Mouse (Mus musculus) heart, embryonic 10.5 days (tissue): Measurements from ENCODE around the gene Otoa. TPM values are rescaled to one million over a fixed set of nuclear protein-coding genes. Genes with fewer than 3 reads are reported as not detected.

Experiments used
- DNase-seq: peaks from one replicate; pipeline ENCODE4 v3.0.0-alpha.2; 2017; ENCODE audit warnings: low spot score
- H3K27ac ChIP-seq: fragments of 300-500 bp; sonication (generic); 2 replicates; pipeline ENCODE4 v1.5.1; 2016; ENCODE audit warnings: mild to moderate bottlenecking
- H3K27me3 ChIP-seq: fragments of 300-500 bp; sonication (generic); 2 replicates; pipeline ENCODE4 v1.6.1; 2016; ENCODE audit warnings: mild to moderate bottlenecking; ENCODE audit not compliant: poor library complexity, insufficient read depth, severe bottlenecking
- H3K36me3 ChIP-seq: fragments of 300-500 bp; sonication (generic); 2 replicates; pipeline ENCODE4 v1.6.1; 2016; ENCODE audit warnings: mild to moderate bottlenecking, moderate library complexity
- H3K4me1 ChIP-seq: fragments of 300-500 bp; sonication (generic); 2 replicates; pipeline ENCODE4 v1.6.1; 2016; ENCODE audit warnings: mild to moderate bottlenecking
- H3K4me3 ChIP-seq: fragments of 300-500 bp; sonication (generic); 2 replicates; pipeline ENCODE4 v1.5.1; 2016; ENCODE audit warnings: mild to moderate bottlenecking, moderate library complexity
- H3K9me3 ChIP-seq: fragments of 300-500 bp; sonication (generic); 2 replicates; pipeline ENCODE4 v1.6.1; 2016; ENCODE audit warnings: mild to moderate bottlenecking, moderate library complexity
- WGBS: fragments of 180-500 bp; shearing (Covaris S2); methylation state at CpG from one replicate; pipeline ENCODE4 v1.1.7; 2016; 5-methylcytosine and 5-hydroxymethylcytosine counted together
- polyA plus RNA-seq: library from polyadenylated mRNA; unstranded; fragments of >200 nt; fragmentation: Nextera tagmentation; extraction: Ambion mirVana; gene quantifications from 2 replicates; pipeline ENCODE4 v1.2.1, GENCODE M21; 2016

Gene Otoa
- polyA plus RNA-seq, 1 experiment from 2014 or later = 0.04 TPM

- no peak overlapping the region for H3K27ac ChIP-seq
- no peaks in the 10 kb centered on the region for H3K9me3 ChIP-seq
- WGBS = 77% methylated on average over 6 of the region's 6 CpGs
- no peak for DNase-seq
- H3K4me3 ChIP-seq = no peak overlapping the region
- no peaks in the 10 kb centered on the region for H3K4me1 ChIP-seq
- H3K36me3 ChIP-seq = peaks cover 45% of the 10 kb centered on the region
- no peaks in the 10 kb centered on the region for H3K27me3 ChIP-seq
Measured at GRCm38 (mm10) chr7:121059477-121060218, 21.8 kb upstream of the Otoa start.

GRCm38 (mm10) chr7:121064309-121064708, 17.1 kb upstream of the Otoa start:
- no peak overlapping the region for H3K27ac ChIP-seq
- peaks cover 16% of the 10 kb centered on the region for H3K36me3 ChIP-seq
- no peak for DNase-seq
- H3K4me3 ChIP-seq = no peak overlapping the region
- no peaks in the 10 kb centered on the region for H3K27me3 ChIP-seq
- no peaks in the 10 kb centered on the region for H3K9me3 ChIP-seq
- 43% methylated on average over 4 of the region's 4 CpGs for WGBS
- no peaks in the 10 kb centered on the region for H3K4me1 ChIP-seq

- H3K4me1 ChIP-seq = peaks cover 27% of the 10 kb centered on the region
- H3K27ac ChIP-seq = no peak overlapping the region
- H3K9me3 ChIP-seq = no peaks in the 10 kb centered on the region
- no peaks in the 10 kb centered on the region for H3K27me3 ChIP-seq
- H3K36me3 ChIP-seq = peaks cover 28% of the 10 kb centered on the region
- DNase-seq = no peak
- 91% methylated on average over 4 of the region's 4 CpGs for WGBS
- no peak overlapping the region for H3K4me3 ChIP-seq
Measured at GRCm38 (mm10) chr7:121071276-121071675, 10.2 kb upstream of the Otoa start.

- H3K36me3 ChIP-seq = peaks cover 36% of the 10 kb centered on the region
- 87% methylated on average over 5 of the region's 5 CpGs for WGBS
- no peak overlapping the region for H3K4me3 ChIP-seq
- no peaks in the 10 kb centered on the region for H3K9me3 ChIP-seq
- no peak overlapping the region for H3K27ac ChIP-seq
- DNase-seq = no peak
- no peaks in the 10 kb centered on the region for H3K27me3 ChIP-seq
- peaks cover 27% of the 10 kb centered on the region for H3K4me1 ChIP-seq
Measured at GRCm38 (mm10) chr7:121072506-121072905, 8.9 kb upstream of the Otoa start.

- Histone ChIP-seq H3K4me3 (no peak within 1 kb of the TSS), H3K9me3 (no peaks in the 10 kb centered on the region), H3K27me3 (no peaks in the 10 kb centered on the region), H3K27ac (peak within 1 kb of the TSS; percentile 2; the same call in 1 of the 2 replicates), H3K4me1 (peaks cover 27% of the 10 kb centered on the region), H3K36me3 (peaks cover 39% of the 10 kb centered on the region)
- no peak for DNase-seq
- 54% methylated on average over 11 of the region's 11 CpGs for WGBS
Measured at GRCm38 (mm10) chr7:121074281-121074680, 7.2 kb upstream of the Otoa start, which contains the start of gene Igsf6. TSS of gene Igsf6 (minus strand) at chr7:121074572.

GRCm38 (mm10) chr7:121074801-121075400, 6.5 kb upstream of the Otoa start:
- 59% methylated on average over 6 of the region's 6 CpGs for WGBS
- Histone ChIP-seq H3K4me3 (no peak overlapping the region), H3K36me3 (peaks cover 40% of the 10 kb centered on the region), H3K27me3 (no peaks in the 10 kb centered on the region), H3K9me3 (no peaks in the 10 kb centered on the region), H3K27ac (no peak overlapping the region; the same call in 1 of the 2 replicates), H3K4me1 (peaks cover 27% of the 10 kb centered on the region)
- DNase-seq = no peak

- no peaks in the 10 kb centered on the region for H3K27me3 ChIP-seq
- peaks cover 27% of the 10 kb centered on the region for H3K4me1 ChIP-seq
- peaks cover 43% of the 10 kb centered on the region for H3K36me3 ChIP-seq
- 75% methylated on average over 5 of the region's 5 CpGs for WGBS
- no peak for DNase-seq
- H3K27ac ChIP-seq = no peak overlapping the region
- H3K9me3 ChIP-seq = no peaks in the 10 kb centered on the region
- no peak overlapping the region for H3K4me3 ChIP-seq
Measured at GRCm38 (mm10) chr7:121075416-121075815, 6.0 kb upstream of the Otoa start.

GRCm38 (mm10) chr7:121077311-121077710, 4.1 kb upstream of the Otoa start:
- no peaks in the 10 kb centered on the region for H3K9me3 ChIP-seq
- H3K4me1 ChIP-seq = peaks cover 22% of the 10 kb centered on the region
- no peaks in the 10 kb centered on the region for H3K27me3 ChIP-seq
- 89% methylated on average over 6 of the region's 6 CpGs for WGBS
- peaks cover 35% of the 10 kb centered on the region for H3K36me3 ChIP-seq
- no peak for DNase-seq
- H3K27ac ChIP-seq = no peak overlapping the region
- no peak overlapping the region for H3K4me3 ChIP-seq

- Histone ChIP-seq H3K4me3 (no peak overlapping the region), H3K27me3 (no peaks in the 10 kb centered on the region), H3K27ac (no peak overlapping the region), H3K36me3 (peaks cover 36% of the 10 kb centered on the region), H3K9me3 (no peaks in the 10 kb centered on the region), H3K4me1 (peaks cover 22% of the 10 kb centered on the region)
- 46% methylated on average over 5 of the region's 5 CpGs for WGBS
- DNase-seq = no peak
Measured at GRCm38 (mm10) chr7:121077829-121078228, 3.6 kb upstream of the Otoa start.

- H3K27ac ChIP-seq = no peak overlapping the region
- peaks cover 23% of the 10 kb centered on the region for H3K36me3 ChIP-seq
- no peak for DNase-seq
- peaks cover 9% of the 10 kb centered on the region for H3K4me1 ChIP-seq
- H3K9me3 ChIP-seq = no peaks in the 10 kb centered on the region
- no peak overlapping the region for H3K4me3 ChIP-seq
- H3K27me3 ChIP-seq = no peaks in the 10 kb centered on the region
- 74% methylated on average over 2 of the region's 2 CpGs for WGBS
Measured at GRCm38 (mm10) chr7:121081816-121082215, 366 bp downstream of the Otoa start.

- Histone ChIP-seq H3K4me1 (peaks cover 9% of the 10 kb centered on the region), H3K27ac (no peak overlapping the region), H3K27me3 (no peaks in the 10 kb centered on the region), H3K36me3 (peaks cover 16% of the 10 kb centered on the region), H3K9me3 (no peaks in the 10 kb centered on the region), H3K4me3 (no peak overlapping the region)
- 76% methylated on average over 9 of the region's 9 CpGs for WGBS
- no peak for DNase-seq
Measured at GRCm38 (mm10) chr7:121082949-121083513, 1.6 kb downstream of the Otoa start.

GRCm38 (mm10) chr7:121084840-121085453, 3.5 kb downstream of the Otoa start:
- H3K36me3 ChIP-seq = peaks cover 6% of the 10 kb centered on the region; the same call in 1 of the 2 replicates
- WGBS = 67% methylated on average over 8 of the region's 8 CpGs
- H3K4me3 ChIP-seq = no peak overlapping the region
- no peak overlapping the region for H3K27ac ChIP-seq
- no peaks in the 10 kb centered on the region for H3K27me3 ChIP-seq
- peaks cover 9% of the 10 kb centered on the region for H3K4me1 ChIP-seq
- DNase-seq = no peak
- no peaks in the 10 kb centered on the region for H3K9me3 ChIP-seq

GRCm38 (mm10) chr7:121085500-121085899, 4.0 kb downstream of the Otoa start:
- H3K36me3 ChIP-seq = peaks cover 2% of the 10 kb centered on the region; the same call in 1 of the 2 replicates
- no peak for DNase-seq
- WGBS = 22% methylated on average over 4 of the region's 4 CpGs
- peaks cover 9% of the 10 kb centered on the region for H3K4me1 ChIP-seq
- H3K4me3 ChIP-seq = no peak overlapping the region
- H3K27me3 ChIP-seq = no peaks in the 10 kb centered on the region
- no peak overlapping the region for H3K27ac ChIP-seq
- no peaks in the 10 kb centered on the region for H3K9me3 ChIP-seq
